Mouse (Mus musculus): ENCODE measurements around the gene Itpr3. TPM values are rescaled to one million over a fixed set of nuclear protein-coding genes. Genes with fewer than 3 reads are reported as not detected.

Itpr3 gene
- total and polyA plus RNA-seq, 2 experiments: 1.0 to 1.5 TPM

GRCm38 (mm10) chr17:27039432-27040102, 17.5 kb upstream of the Itpr3 start:
- WGBS: 75% methylated on average over 10 of the region's 10 CpGs
- Histone ChIP-seq H3K4me3 (ENCODE audit: insufficient read depth, low read depth, low read length) (no peak overlapping the region), H3K27me3 (ENCODE audit: control insufficient read depth, insufficient read depth, low read length) (no peaks in the 10 kb centered on the region), H3K4me1 (ENCODE audit: control insufficient read depth, insufficient read depth, low read length) (no peaks in the 10 kb centered on the region), H3K9ac (ENCODE audit: low read depth, low read length) (no peak overlapping the region), H3K27ac (replicated peaks; ENCODE audit: insufficient read depth, low read depth, low read length) (no peak overlapping the region), H3K36me3 (ENCODE audit: control insufficient read depth, insufficient read depth, low read length) (no peaks in the 10 kb centered on the region), H3K79me2 (ENCODE audit: control insufficient read depth, insufficient read depth, low read length) (no peaks in the 10 kb centered on the region)
- no peak for TF ChIP-seq CTCF (IDR thresholded peaks at IDR 0.05; ENCODE audit: low read depth, low read length)
- TF ChIP-seq POLR2A (IDR thresholded peaks at IDR 0.05; ENCODE audit: extremely low read depth, insufficient read depth, low read length): no peak
- DNase-seq (ENCODE audit: extremely low read depth, low read depth, low spot score): no peak

- H3K36me3 ChIP-seq (ENCODE audit: control insufficient read depth, insufficient read depth, low read length): no peaks in the 10 kb centered on the region
- no peaks in the 10 kb centered on the region for H3K4me1 ChIP-seq (ENCODE audit: control insufficient read depth, insufficient read depth, low read length)
- no peak overlapping the region for H3K9ac ChIP-seq (ENCODE audit: low read depth, low read length)
- no peaks in the 10 kb centered on the region for H3K27me3 ChIP-seq (ENCODE audit: control insufficient read depth, insufficient read depth, low read length)
- H3K79me2 ChIP-seq (ENCODE audit: control insufficient read depth, insufficient read depth, low read length): no peaks in the 10 kb centered on the region
- no peak overlapping the region for H3K27ac ChIP-seq (replicated peaks; ENCODE audit: insufficient read depth, low read depth, low read length)
- H3K4me3 ChIP-seq (ENCODE audit: insufficient read depth, low read depth, low read length): no peak overlapping the region
- WGBS: 48% methylated on average over 20 of the region's 20 CpGs
- TF ChIP-seq CTCF (IDR thresholded peaks at IDR 0.05; ENCODE audit: low read depth, low read length): no peak
- no peak for DNase-seq (ENCODE audit: extremely low read depth, low read depth, low spot score)
These were observed 16.6 kb upstream of the Itpr3 start for GRCm38 (mm10) chr17:27040304-27041045.

DNA sequence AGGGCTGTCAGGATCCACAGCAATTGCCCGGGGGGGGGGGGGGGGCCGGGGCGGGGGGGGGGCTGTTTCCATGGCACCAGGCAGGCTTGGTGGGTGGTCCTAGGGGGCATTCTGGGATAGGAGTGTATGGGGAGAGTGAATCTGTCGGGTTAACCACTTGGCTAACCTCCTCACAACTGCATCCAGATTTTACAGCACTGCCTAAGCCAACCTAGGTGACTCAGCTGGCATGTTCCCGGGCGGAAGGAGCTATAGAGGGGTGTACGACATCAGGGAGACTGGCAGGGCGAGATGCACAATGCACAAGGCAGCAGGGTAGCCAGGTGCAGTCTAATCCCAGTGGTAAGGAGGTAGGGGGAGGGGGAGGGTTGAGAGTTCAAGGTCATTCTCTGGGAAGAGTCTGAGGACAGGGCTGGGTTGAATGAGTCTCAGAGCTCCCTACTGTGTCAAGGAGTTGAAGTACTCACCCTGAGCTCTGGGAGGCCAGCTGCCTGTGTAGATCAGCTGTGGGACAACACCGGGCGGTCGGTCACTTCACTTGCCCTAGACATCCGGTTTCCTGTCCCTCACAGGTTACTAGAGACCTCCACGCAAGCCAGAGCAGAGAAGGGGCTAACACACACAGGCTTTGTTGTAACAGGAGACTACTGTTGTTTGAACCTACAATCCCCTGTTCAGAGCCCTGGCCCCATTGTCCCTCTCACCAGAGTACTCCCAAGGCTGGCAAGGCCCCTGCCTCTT, 15.9 kb upstream of the Itpr3 start:
- Histone ChIP-seq H3K9ac (ENCODE audit: low read depth, low read length) (no peak overlapping the region), H3K4me3 (ENCODE audit: insufficient read depth, low read depth, low read length) (no peak overlapping the region), H3K27ac (replicated peaks; ENCODE audit: insufficient read depth, low read depth, low read length) (no peak overlapping the region), H3K79me2 (ENCODE audit: control insufficient read depth, insufficient read depth, low read length) (no peaks in the 10 kb centered on the region), H3K27me3 (ENCODE audit: control insufficient read depth, insufficient read depth, low read length) (no peaks in the 10 kb centered on the region), H3K36me3 (ENCODE audit: control insufficient read depth, insufficient read depth, low read length) (no peaks in the 10 kb centered on the region), H3K4me1 (ENCODE audit: control insufficient read depth, insufficient read depth, low read length) (no peaks in the 10 kb centered on the region)
- TF ChIP-seq POLR2A (IDR thresholded peaks at IDR 0.05; ENCODE audit: extremely low read depth, insufficient read depth, low read length) (no peak), CTCF (IDR thresholded peaks at IDR 0.05; ENCODE audit: low read depth, low read length) (no peak)
- WGBS: 66% methylated on average over 12 of the region's 13 CpGs
- DNase-seq (ENCODE audit: extremely low read depth, low read depth, low spot score): no peak

- H3K4me3 ChIP-seq (ENCODE audit: insufficient read depth, low read depth, low read length): no peak overlapping the region
- no peak overlapping the region for H3K27ac ChIP-seq (replicated peaks; ENCODE audit: insufficient read depth, low read depth, low read length)
- no peak overlapping the region for H3K9ac ChIP-seq (ENCODE audit: low read depth, low read length)
- no peak for TF ChIP-seq POLR2A (IDR thresholded peaks at IDR 0.05; ENCODE audit: extremely low read depth, insufficient read depth, low read length)
- TF ChIP-seq CTCF (IDR thresholded peaks at IDR 0.05; ENCODE audit: low read depth, low read length): no peak
- no peaks in the 10 kb centered on the region for H3K79me2 ChIP-seq (ENCODE audit: control insufficient read depth, insufficient read depth, low read length)
- no peaks in the 10 kb centered on the region for H3K27me3 ChIP-seq (ENCODE audit: control insufficient read depth, insufficient read depth, low read length)
- H3K36me3 ChIP-seq (ENCODE audit: control insufficient read depth, insufficient read depth, low read length): no peaks in the 10 kb centered on the region
- WGBS: 92% methylated on average over 2 of the region's 2 CpGs
- no peaks in the 10 kb centered on the region for H3K4me1 ChIP-seq (ENCODE audit: control insufficient read depth, insufficient read depth, low read length)
- DNase-seq (ENCODE audit: extremely low read depth, low read depth, low spot score): no peak
These were observed 15.4 kb upstream of the Itpr3 start for GRCm38 (mm10) chr17:27041787-27042055.

GRCm38 (mm10) chr17:27042840-27043239, 14.3 kb upstream of the Itpr3 start:
- 66% methylated on average over 6 of the region's 6 CpGs for WGBS
- no peaks in the 10 kb centered on the region for H3K27me3 ChIP-seq (ENCODE audit: control insufficient read depth, insufficient read depth, low read length)
- H3K9ac ChIP-seq (ENCODE audit: low read depth, low read length): no peak overlapping the region
- TF ChIP-seq POLR2A (IDR thresholded peaks at IDR 0.05; ENCODE audit: extremely low read depth, insufficient read depth, low read length) (no peak), CTCF (IDR thresholded peaks at IDR 0.05; ENCODE audit: low read depth, low read length) (no peak)
- peak; percentile 27 for DNase-seq (ENCODE audit: extremely low read depth, low read depth, low spot score)
- H3K4me3 ChIP-seq (ENCODE audit: insufficient read depth, low read depth, low read length): no peak overlapping the region
- peak overlapping the region; percentile 26; the same call in 1 of the 2 replicates for H3K27ac ChIP-seq (replicated peaks; ENCODE audit: insufficient read depth, low read depth, low read length)
- no peaks in the 10 kb centered on the region for H3K79me2 ChIP-seq (ENCODE audit: control insufficient read depth, insufficient read depth, low read length)
- H3K36me3 ChIP-seq (ENCODE audit: control insufficient read depth, insufficient read depth, low read length): no peaks in the 10 kb centered on the region
- H3K4me1 ChIP-seq (ENCODE audit: control insufficient read depth, insufficient read depth, low read length): no peaks in the 10 kb centered on the region
